Mouse (Mus musculus): ENCODE results near the gene Olfr114. TPM values are rescaled to one million over a fixed set of nuclear protein-coding genes. Genes with fewer than 3 reads are reported as not detected.

Olfr114 gene
- polyA plus RNA-seq (2016; fragmentation: Nextera tagmentation; extraction: Ambion mirVana), result not detected in 2 replicates

DNA sequence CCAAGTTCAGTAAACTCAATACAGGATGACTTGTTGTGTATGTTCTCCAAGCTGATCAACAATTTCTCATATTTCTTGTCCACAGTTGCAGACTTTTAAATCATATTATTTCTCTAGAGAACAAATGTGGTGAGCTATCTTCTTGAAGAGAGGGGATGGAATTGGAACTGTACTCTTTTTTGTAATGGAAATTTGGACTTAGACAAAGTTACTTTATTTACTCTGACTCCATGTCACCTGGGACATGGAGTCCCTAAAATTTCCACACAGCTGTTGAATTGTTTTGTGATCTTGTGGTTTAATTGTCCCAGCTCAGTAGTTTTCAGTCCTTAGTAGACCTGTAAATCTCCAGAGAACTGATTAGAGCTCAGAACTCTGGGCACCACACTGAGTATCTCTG, at the start of gene Olfr114:
Gene Olfr114 (minus strand): TSS at position 101 of the 400 bp plus-strand sequence.
- Histone ChIP-seq H3K4me1 (no peaks in the 10 kb centered on the region), H3K4me3 (no peak within 1 kb of the TSS), H3K27ac (no peak within 1 kb of the TSS), H3K36me3 (no peaks in the 10 kb centered on the region), H3K9me3 (replicated peaks) (no peaks in the 10 kb centered on the region), H3K27me3 (ENCODE audit: low read depth, poor library complexity, severe bottlenecking) (no peaks in the 10 kb centered on the region)
- no peak for DNase-seq (ENCODE audit: low spot score)

- Histone ChIP-seq H3K27ac (no peak within 1 kb of the TSS), H3K9me3 (replicated peaks) (no peaks in the 10 kb centered on the region), H3K4me1 (no peaks in the 10 kb centered on the region), H3K4me3 (no peak within 1 kb of the TSS), H3K27me3 (ENCODE audit: low read depth, poor library complexity, severe bottlenecking) (no peaks in the 10 kb centered on the region), H3K36me3 (no peaks in the 10 kb centered on the region)
- no peak for DNase-seq (ENCODE audit: low spot score)
- 75% methylated on average over 2 of the region's 2 CpGs for WGBS
Measured at GRCm38 (mm10) chr17:37627009-37627408, 34.5 kb upstream of the Olfr114 start, which contains the start of the genes Olfr115 and Olfr116. Olfr115 (minus strand) TSS chr17:37627109. Olfr116 (minus strand) TSS chr17:37627199.

- H3K9me3 ChIP-seq (replicated peaks), result no peaks in the 10 kb centered on the region
- no peak within 1 kb of the TSS for H3K27ac ChIP-seq
- no peaks in the 10 kb centered on the region for H3K27me3 ChIP-seq (ENCODE audit: low read depth, poor library complexity, severe bottlenecking)
- no peaks in the 10 kb centered on the region for H3K36me3 ChIP-seq
- H3K4me1 ChIP-seq, result no peaks in the 10 kb centered on the region
- no peak for DNase-seq (ENCODE audit: low spot score)
- no peak within 1 kb of the TSS for H3K4me3 ChIP-seq
Measured at GRCm38 (mm10) chr17:37577563-37577962, 15.0 kb downstream of the Olfr114 start, which contains the start of gene Olfr113. Olfr113 (minus strand) TSS chr17:37577663.

DNA sequence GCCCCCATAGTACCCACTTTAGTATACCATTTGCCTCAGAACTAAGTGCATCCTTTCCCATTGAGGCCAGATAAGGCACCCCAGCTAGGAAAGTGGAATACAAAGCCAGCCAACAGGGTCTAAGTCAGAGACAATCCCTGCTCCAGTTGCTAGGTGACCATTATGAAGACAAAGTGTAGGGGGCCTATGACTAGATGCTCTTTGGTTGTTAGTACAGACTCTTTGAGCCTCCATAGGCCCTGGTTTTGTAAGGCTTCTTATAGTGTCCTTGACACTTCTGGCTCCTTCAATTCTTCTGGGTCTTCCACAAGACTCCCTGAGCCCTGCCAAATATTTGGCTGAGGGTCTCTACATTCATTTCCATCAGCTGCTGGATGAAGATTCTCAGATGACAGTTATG, 23.2 kb downstream of the Olfr114 start, which contains the start of gene Olfr112:
Gene Olfr112 (minus strand): TSS at position 101 of the 400 bp plus-strand sequence.
- Histone ChIP-seq H3K27ac (no peak within 1 kb of the TSS), H3K4me1 (no peaks in the 10 kb centered on the region)
- DNase-seq (ENCODE audit: low spot score), result no peak

DNA sequence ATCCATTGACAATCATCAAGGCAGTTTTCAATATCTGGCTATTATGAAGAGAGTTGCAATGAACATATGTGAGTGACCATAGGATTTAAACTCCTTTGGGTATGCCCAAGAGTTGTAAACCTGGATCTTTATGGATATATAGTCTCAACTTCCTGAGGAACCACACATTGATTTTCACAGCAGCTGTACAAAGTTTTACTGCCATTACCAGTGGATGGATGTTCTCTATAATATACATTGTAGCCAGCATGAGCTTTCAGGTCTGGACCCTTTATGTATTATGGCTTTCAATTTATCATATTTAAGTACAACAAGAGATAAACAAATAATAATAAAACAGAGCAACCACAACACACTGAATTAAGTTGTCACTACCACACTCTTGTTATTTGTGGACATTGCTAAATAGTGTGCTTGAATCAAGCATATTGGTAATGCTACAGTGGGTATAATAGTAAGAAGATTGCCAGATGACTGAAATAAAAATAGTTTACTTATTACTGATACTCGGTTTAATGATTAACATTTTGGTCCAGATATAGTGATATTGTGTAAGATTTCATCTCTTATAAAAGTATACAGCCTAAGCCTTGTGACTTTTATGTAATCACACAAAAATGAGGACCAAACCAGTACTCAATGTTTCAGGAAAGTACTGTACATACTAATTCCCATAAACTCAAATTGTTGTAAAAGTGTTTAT, 33.5 kb downstream of the Olfr114 start:
- H3K36me3 ChIP-seq, result no peaks in the 10 kb centered on the region
- H3K27ac ChIP-seq, result no peak overlapping the region
- no peaks in the 10 kb centered on the region for H3K27me3 ChIP-seq (ENCODE audit: low read depth, poor library complexity, severe bottlenecking)
- H3K9me3 ChIP-seq (replicated peaks), result no peaks in the 10 kb centered on the region
- H3K4me1 ChIP-seq, result no peaks in the 10 kb centered on the region
- 83% methylated on average over 1 of the region's 1 CpGs for WGBS
- DNase-seq (ENCODE audit: low spot score), result no peak
- no peak overlapping the region for H3K4me3 ChIP-seq

More for the DNA sequence above, 23.2 kb downstream of the Olfr114 start, which contains the start of gene Olfr112:
- Histone ChIP-seq H3K27me3 (ENCODE audit: low read depth, poor library complexity, severe bottlenecking) (no peaks in the 10 kb centered on the region), H3K9me3 (replicated peaks) (no peaks in the 10 kb centered on the region), H3K4me3 (no peak within 1 kb of the TSS), H3K36me3 (no peaks in the 10 kb centered on the region)

GRCm38 (mm10) chr17:37543800-37544435, 48.6 kb downstream of the Olfr114 start:
- no peaks in the 10 kb centered on the region for H3K4me1 ChIP-seq
- H3K4me3 ChIP-seq, result no peak overlapping the region
- 74% methylated on average over 3 of the region's 3 CpGs for WGBS
- DNase-seq (ENCODE audit: low spot score), result no peak
- no peaks in the 10 kb centered on the region for H3K27me3 ChIP-seq (ENCODE audit: low read depth, poor library complexity, severe bottlenecking)
- H3K36me3 ChIP-seq, result no peaks in the 10 kb centered on the region
- H3K9me3 ChIP-seq (replicated peaks), result no peaks in the 10 kb centered on the region
- H3K27ac ChIP-seq, result no peak overlapping the region

DNA sequence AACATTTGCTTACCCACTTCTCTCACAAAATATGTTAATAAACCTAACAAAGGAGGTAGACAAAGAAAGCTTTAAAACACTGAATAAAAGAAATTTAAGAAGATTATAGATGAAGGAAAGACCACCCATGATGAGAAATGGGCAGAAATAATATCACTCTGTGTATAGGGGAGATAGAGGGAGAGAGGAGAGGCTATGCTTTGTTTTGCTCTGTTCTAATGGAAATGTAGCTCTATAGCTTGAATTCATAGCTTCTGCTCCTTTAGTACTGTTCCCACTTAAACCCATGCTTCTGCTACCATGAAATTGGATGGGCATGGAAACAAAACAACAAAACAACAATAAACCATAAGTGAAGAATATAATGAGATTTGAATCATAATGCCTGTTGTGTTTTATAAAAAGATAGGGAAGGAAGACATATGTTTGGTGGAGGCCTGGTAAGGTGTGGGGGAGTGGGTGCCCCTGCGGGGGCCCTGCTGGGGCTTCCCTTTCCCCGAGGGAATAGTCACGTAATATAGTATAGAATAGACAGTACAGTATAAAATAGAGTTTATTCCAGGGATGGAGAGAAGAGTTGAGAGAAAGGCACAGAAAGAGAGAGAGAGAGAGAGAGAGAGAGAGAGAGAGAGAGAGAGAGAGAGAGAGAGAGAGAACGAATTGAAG, 51.0 kb downstream of the Olfr114 start:
- no peaks in the 10 kb centered on the region for H3K9me3 ChIP-seq (replicated peaks)
- H3K4me3 ChIP-seq, result no peak overlapping the region
- H3K27me3 ChIP-seq (ENCODE audit: low read depth, poor library complexity, severe bottlenecking), result no peaks in the 10 kb centered on the region
- no peak overlapping the region for H3K27ac ChIP-seq
- no peaks in the 10 kb centered on the region for H3K36me3 ChIP-seq
- no peaks in the 10 kb centered on the region for H3K4me1 ChIP-seq
- WGBS, result 88% methylated on average over 4 of the region's 4 CpGs
- DNase-seq (ENCODE audit: low spot score), result no peak

Other genes starting within 250 kb of the Olfr114 start
- not detected in 2 replicates for gene Olfr104-ps, start 233.2 kb downstream of the Olfr114 start, polyA plus RNA-seq (2016; fragmentation: Nextera tagmentation; extraction: Ambion mirVana)
- not detected in 2 replicates for gene Olfr105-ps, start 213.7 kb downstream of the Olfr114 start, polyA plus RNA-seq (2016; fragmentation: Nextera tagmentation; extraction: Ambion mirVana)
- gene Olfr106-ps, start 202.3 kb downstream of the Olfr114 start, polyA plus RNA-seq (2016; fragmentation: Nextera tagmentation; extraction: Ambion mirVana), result not detected in 2 replicates
- not detected in 2 replicates for gene Olfr107, start 193.5 kb downstream of the Olfr114 start, polyA plus RNA-seq (2016; fragmentation: Nextera tagmentation; extraction: Ambion mirVana)
- not detected in 2 replicates for gene Olfr108, start 147.3 kb downstream of the Olfr114 start, polyA plus RNA-seq (2016; fragmentation: Nextera tagmentation; extraction: Ambion mirVana)
- not detected in 2 replicates for gene Olfr109, start 133.8 kb downstream of the Olfr114 start, polyA plus RNA-seq (2016; fragmentation: Nextera tagmentation; extraction: Ambion mirVana)
- not detected in 2 replicates for gene H2-M2, start 109.2 kb downstream of the Olfr114 start, polyA plus RNA-seq (2016; fragmentation: Nextera tagmentation; extraction: Ambion mirVana)
- gene Olfr110, start 100.3 kb downstream of the Olfr114 start, polyA plus RNA-seq (2016; fragmentation: Nextera tagmentation; extraction: Ambion mirVana), result not detected in 2 replicates
- gene Olfr111, start 84.7 kb downstream of the Olfr114 start, polyA plus RNA-seq (2016; fragmentation: Nextera tagmentation; extraction: Ambion mirVana), result not detected in 2 replicates
- gene Olfr112, start 23.3 kb downstream of the Olfr114 start, polyA plus RNA-seq (2016; fragmentation: Nextera tagmentation; extraction: Ambion mirVana), result not detected in 2 replicates
- gene Olfr113, start 15.1 kb downstream of the Olfr114 start, polyA plus RNA-seq (2016; fragmentation: Nextera tagmentation; extraction: Ambion mirVana), result not detected in 2 replicates
- gene Olfr115, start 34.4 kb upstream of the Olfr114 start, polyA plus RNA-seq (2016; fragmentation: Nextera tagmentation; extraction: Ambion mirVana), result not detected in 2 replicates
- not detected in 2 replicates for gene Olfr116, start 34.5 kb upstream of the Olfr114 start, polyA plus RNA-seq (2016; fragmentation: Nextera tagmentation; extraction: Ambion mirVana)
- not detected in 2 replicates for gene Olfr117, start 71.0 kb upstream of the Olfr114 start, polyA plus RNA-seq (2016; fragmentation: Nextera tagmentation; extraction: Ambion mirVana)
- not detected in 2 replicates for gene Olfr118, start 74.2 kb upstream of the Olfr114 start, polyA plus RNA-seq (2016; fragmentation: Nextera tagmentation; extraction: Ambion mirVana)
- not detected in 2 replicates for gene Olfr119, start 103.8 kb upstream of the Olfr114 start, polyA plus RNA-seq (2016; fragmentation: Nextera tagmentation; extraction: Ambion mirVana)
- not detected in 2 replicates for gene Olfr120, start 129.1 kb upstream of the Olfr114 start, polyA plus RNA-seq (2016; fragmentation: Nextera tagmentation; extraction: Ambion mirVana)
- not detected in 2 replicates for gene Olfr121, start 156.1 kb upstream of the Olfr114 start, polyA plus RNA-seq (2016; fragmentation: Nextera tagmentation; extraction: Ambion mirVana)
- not detected in 2 replicates for gene Olfr122, start 175.9 kb upstream of the Olfr114 start, polyA plus RNA-seq (2016; fragmentation: Nextera tagmentation; extraction: Ambion mirVana)
- gene Olfr123, start 200.8 kb upstream of the Olfr114 start, polyA plus RNA-seq (2016; fragmentation: Nextera tagmentation; extraction: Ambion mirVana), result not detected in 2 replicates
- gene Olfr124, start 207.1 kb upstream of the Olfr114 start, polyA plus RNA-seq (2016; fragmentation: Nextera tagmentation; extraction: Ambion mirVana), result not detected in 2 replicates
- not detected in 2 replicates for gene Olfr125, start 240.2 kb upstream of the Olfr114 start, polyA plus RNA-seq (2016; fragmentation: Nextera tagmentation; extraction: Ambion mirVana)

All from limb, embryonic 10.5 days (tissue).